Mouse (Mus musculus): Measurements from ENCODE around the gene Zfp239.

- TF ChIP-seq CTCF (IDR thresholded peaks at IDR 0.05; ENCODE audit: low read depth) = no peak
- TF ChIP-seq EP300 (IDR thresholded peaks at IDR 0.05; ENCODE audit: low read depth) = no peak
These were observed 13.3 kb upstream of the Zfp239 start for GRCm38 (mm10) chr6:117848577-117848976.

Measured in heart, postnatal 0 days (tissue).